Mouse (Mus musculus): ENCODE data around the gene Slc35e2.

- TF ChIP-seq CTCF (conservative IDR thresholded peaks at IDR 0.05; ENCODE audit: low read length), result no peak
- TF ChIP-seq NANOG (IDR thresholded peaks at IDR 0.05; ENCODE audit: borderline replicate concordance, low read length), result no peak
- TF ChIP-seq POU5F1 (IDR thresholded peaks at IDR 0.05; ENCODE audit: borderline replicate concordance, low read length), result no peak
Observed at GRCm38 (mm10) chr4:155577741-155578140, 23.5 kb upstream of the Slc35e2 start.

All from E14TG2a.4 (cell line).